Mouse (Mus musculus): ENCODE measurements at regions not wholly inside any gene's neighbourhood (a gene's known extent, or its start where the extent isn't known, plus 50 kb on each side); places are given as distances from the start of the nearest gene placed in this dataset.

- no peak for TF ChIP-seq CTCF (IDR thresholded peaks at IDR 0.05; ENCODE audit: low read depth)
- TF ChIP-seq EP300 (optimal IDR thresholded peaks at IDR 0.05), result no peak
- H3K4me3 ChIP-seq (ENCODE audit: low read depth, low read length), result no peak overlapping the region
- no peaks in the 10 kb centered on the region for H3K36me3 ChIP-seq (ENCODE audit: control insufficient read depth, insufficient read depth, low read length)
- H3K4me2 ChIP-seq (replicated peaks; ENCODE audit: low read depth), result no peak overlapping the region
- no peaks in the 10 kb centered on the region for H3K4me1 ChIP-seq (replicated peaks; ENCODE audit: control insufficient read depth, insufficient read depth)
- DNase-seq (ENCODE audit: low spot score), result no peak
- 73% methylated on average over 5 of the region's 5 CpGs for whole genome bisulfite sequencing
- no peak for ATAC-seq (ENCODE audit: low FRiP score, low TSS enrichment)
- H3K27ac ChIP-seq (replicated peaks), result no peak overlapping the region
- no peaks in the 10 kb centered on the region for H3K9me3 ChIP-seq (ENCODE audit: control insufficient read depth, low read length)
- H3K9ac ChIP-seq (ENCODE audit: low read length), result no peak overlapping the region
- H3K27me3 ChIP-seq (ENCODE audit: control insufficient read depth, insufficient read depth, low read length), result no peaks in the 10 kb centered on the region
These were observed 131.5 kb downstream of the En1 start for GRCm38 (mm10) chr1:120733683-120734082.

GRCm38 (mm10) chr1:120734846-120735245 is 132.6 kb downstream of the En1 start:
- Histone ChIP-seq H3K27ac (replicated peaks) (no peak overlapping the region), H3K9ac (ENCODE audit: low read length) (no peak overlapping the region), H3K27me3 (ENCODE audit: control insufficient read depth, insufficient read depth, low read length) (no peaks in the 10 kb centered on the region), H3K4me2 (replicated peaks; ENCODE audit: low read depth) (no peak overlapping the region), H3K9me3 (ENCODE audit: control insufficient read depth, low read length) (no peaks in the 10 kb centered on the region), H3K4me1 (replicated peaks; ENCODE audit: control insufficient read depth, insufficient read depth) (no peaks in the 10 kb centered on the region), H3K36me3 (ENCODE audit: control insufficient read depth, insufficient read depth, low read length) (no peaks in the 10 kb centered on the region), H3K4me3 (ENCODE audit: low read depth, low read length) (no peak overlapping the region)
- DNase-seq (ENCODE audit: low spot score), result no peak
- TF ChIP-seq EP300 (optimal IDR thresholded peaks at IDR 0.05), result no peak
- no peak for TF ChIP-seq CTCF (IDR thresholded peaks at IDR 0.05; ENCODE audit: low read depth)
- no peak for ATAC-seq (ENCODE audit: low FRiP score, low TSS enrichment)

DNA sequence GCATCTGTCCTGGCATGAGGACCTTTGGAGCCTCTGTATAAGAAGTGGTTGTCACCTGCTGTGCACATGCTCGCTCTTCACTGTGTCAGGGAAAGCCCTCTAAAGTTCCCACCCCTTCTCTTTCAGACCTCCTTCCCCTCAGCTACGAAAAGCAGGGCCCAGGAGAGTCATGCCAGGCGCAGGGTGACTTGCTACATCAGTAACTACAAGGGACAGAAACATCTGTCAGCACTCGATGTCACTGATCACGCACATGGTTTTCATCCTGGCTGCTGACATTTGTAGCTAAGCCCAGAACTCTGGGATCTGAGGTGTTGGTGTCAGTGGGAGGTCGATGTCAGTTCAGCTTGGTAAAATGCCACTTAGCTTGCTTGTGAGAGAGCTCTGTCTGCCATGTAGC is 137.3 kb downstream of the En1 start:
- no peaks in the 10 kb centered on the region for H3K9me3 ChIP-seq (ENCODE audit: control insufficient read depth, low read length)
- 61% methylated on average over 6 of the region's 6 CpGs for WGBS
- ATAC-seq (ENCODE audit: low FRiP score, low TSS enrichment) (no peak; the same call in 1 of the 2 replicates), DNase-seq (ENCODE audit: low spot score) (no peak)
- no peak overlapping the region for H3K4me3 ChIP-seq (ENCODE audit: low read depth, low read length)
- no peak overlapping the region for H3K27ac ChIP-seq (replicated peaks)
- no peaks in the 10 kb centered on the region for H3K4me1 ChIP-seq (replicated peaks; ENCODE audit: control insufficient read depth, insufficient read depth)
- no peaks in the 10 kb centered on the region for H3K27me3 ChIP-seq (ENCODE audit: control insufficient read depth, insufficient read depth, low read length)
- TF ChIP-seq EP300 (optimal IDR thresholded peaks at IDR 0.05), result no peak
- TF ChIP-seq CTCF (IDR thresholded peaks at IDR 0.05; ENCODE audit: low read depth), result no peak
- no peak overlapping the region for H3K4me2 ChIP-seq (replicated peaks; ENCODE audit: low read depth)
- H3K36me3 ChIP-seq (ENCODE audit: control insufficient read depth, insufficient read depth, low read length), result no peaks in the 10 kb centered on the region
- H3K9ac ChIP-seq (ENCODE audit: low read length), result no peak overlapping the region

DNA sequence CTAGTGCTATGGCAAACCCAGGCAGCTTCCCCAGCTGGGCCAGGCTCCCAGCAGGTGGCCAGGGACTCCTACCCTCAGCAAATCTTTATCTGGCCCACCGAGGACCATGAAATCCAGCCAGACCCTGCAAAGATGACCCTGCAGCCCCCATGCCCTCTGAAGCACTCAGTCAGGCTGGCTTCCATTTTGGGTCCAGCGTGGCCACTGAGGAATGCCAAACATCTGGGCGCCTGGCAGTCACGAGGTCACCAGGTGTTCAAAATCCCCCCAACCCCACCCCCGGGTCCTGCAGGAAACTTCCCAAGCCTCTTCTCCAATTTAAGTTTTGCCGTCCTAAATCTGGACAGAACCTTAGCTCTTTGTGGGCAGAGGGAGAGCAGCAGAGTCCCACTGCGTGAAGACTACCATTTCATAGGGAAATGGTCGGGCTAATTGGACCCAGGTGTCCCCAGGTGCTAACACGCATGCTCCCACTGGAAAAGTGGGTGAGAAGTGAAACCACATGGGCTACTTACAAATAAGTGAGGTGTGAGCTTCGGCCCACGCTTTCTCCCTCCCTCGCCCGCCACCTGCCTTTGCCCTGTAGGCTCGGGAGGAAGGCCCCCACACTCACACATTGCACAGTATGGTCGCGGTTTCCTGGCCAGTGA is 139.0 kb downstream of the En1 start:
- no peaks in the 10 kb centered on the region for H3K27me3 ChIP-seq (ENCODE audit: control insufficient read depth, insufficient read depth, low read length)
- H3K27ac ChIP-seq (replicated peaks), result no peak overlapping the region
- H3K4me2 ChIP-seq (replicated peaks; ENCODE audit: low read depth), result no peak overlapping the region
- TF ChIP-seq CTCF (IDR thresholded peaks at IDR 0.05; ENCODE audit: low read depth) (no peak), EP300 (optimal IDR thresholded peaks at IDR 0.05) (no peak)
- H3K4me3 ChIP-seq (ENCODE audit: low read depth, low read length), result no peak overlapping the region
- ATAC-seq (ENCODE audit: low FRiP score, low TSS enrichment) (no peak), DNase-seq (ENCODE audit: low spot score) (no peak)
- no peaks in the 10 kb centered on the region for H3K36me3 ChIP-seq (ENCODE audit: control insufficient read depth, insufficient read depth, low read length)
- 71% methylated on average over 16 of the region's 16 CpGs for WGBS
- H3K4me1 ChIP-seq (replicated peaks; ENCODE audit: control insufficient read depth, insufficient read depth), result no peaks in the 10 kb centered on the region
- no peaks in the 10 kb centered on the region for H3K9me3 ChIP-seq (ENCODE audit: control insufficient read depth, low read length)
- no peak overlapping the region for H3K9ac ChIP-seq (ENCODE audit: low read length)

- WGBS, result 67% methylated on average over 6 of the region's 6 CpGs
- no peak overlapping the region for H3K4me3 ChIP-seq (ENCODE audit: low read depth, low read length)
- no peak overlapping the region for H3K27ac ChIP-seq (replicated peaks)
- H3K4me2 ChIP-seq (replicated peaks; ENCODE audit: low read depth), result no peak overlapping the region
- TF ChIP-seq EP300 (optimal IDR thresholded peaks at IDR 0.05) (no peak), CTCF (IDR thresholded peaks at IDR 0.05; ENCODE audit: low read depth) (no peak)
- no peaks in the 10 kb centered on the region for H3K4me1 ChIP-seq (replicated peaks; ENCODE audit: control insufficient read depth, insufficient read depth)
- DNase-seq (ENCODE audit: low spot score), result no peak
- no peak overlapping the region for H3K9ac ChIP-seq (ENCODE audit: low read length)
- no peak for ATAC-seq (ENCODE audit: low FRiP score, low TSS enrichment)
- no peaks in the 10 kb centered on the region for H3K27me3 ChIP-seq (ENCODE audit: control insufficient read depth, insufficient read depth, low read length)
- H3K9me3 ChIP-seq (ENCODE audit: control insufficient read depth, low read length), result no peaks in the 10 kb centered on the region
- H3K36me3 ChIP-seq (ENCODE audit: control insufficient read depth, insufficient read depth, low read length), result no peaks in the 10 kb centered on the region
These were observed 146.7 kb downstream of the En1 start for GRCm38 (mm10) chr1:120748963-120749362.

GRCm38 (mm10) chr1:120753406-120753805 is 151.2 kb downstream of the En1 start:
- Histone ChIP-seq H3K4me1 (replicated peaks; ENCODE audit: control insufficient read depth, insufficient read depth) (no peaks in the 10 kb centered on the region), H3K9ac (ENCODE audit: low read length) (no peak overlapping the region), H3K4me3 (ENCODE audit: low read depth, low read length) (no peak overlapping the region), H3K36me3 (ENCODE audit: control insufficient read depth, insufficient read depth, low read length) (no peaks in the 10 kb centered on the region), H3K27me3 (ENCODE audit: control insufficient read depth, insufficient read depth, low read length) (no peaks in the 10 kb centered on the region), H3K27ac (replicated peaks) (no peak overlapping the region), H3K9me3 (ENCODE audit: control insufficient read depth, low read length) (no peaks in the 10 kb centered on the region), H3K4me2 (replicated peaks; ENCODE audit: low read depth) (no peak overlapping the region)
- no peak for DNase-seq (ENCODE audit: low spot score)
- TF ChIP-seq CTCF (IDR thresholded peaks at IDR 0.05; ENCODE audit: low read depth) (no peak), EP300 (optimal IDR thresholded peaks at IDR 0.05) (no peak)
- 93% methylated on average over 1 of the region's 1 CpGs for WGBS
- ATAC-seq (ENCODE audit: low FRiP score, low TSS enrichment), result no peak

Measured in stomach, postnatal 0 days (tissue).